Mouse (Mus musculus) ES-E14 (cell line): ENCODE data around the gene Hscb.

ENCODE experiments used
- CHD2 ChIP-seq: IDR thresholded peaks from 2 replicates; pipeline ENCODE4 v1.6.1; 2014; ENCODE audit warnings: mild to moderate bottlenecking, low read depth, low read length, inconsistent platforms
- MAFK ChIP-seq: IDR thresholded peaks from 2 replicates; pipeline ENCODE4 v1.6.1; 2014; ENCODE audit warnings: mild to moderate bottlenecking, low read depth, low read length, inconsistent platforms; ENCODE audit not compliant: insufficient read depth
- ZC3H11A ChIP-seq: IDR thresholded peaks from 2 replicates; pipeline ENCODE4 v1.6.1; 2012; ENCODE audit warnings: low read depth, mild to moderate bottlenecking, inconsistent platforms, low read length, borderline replicate concordance

DNA sequence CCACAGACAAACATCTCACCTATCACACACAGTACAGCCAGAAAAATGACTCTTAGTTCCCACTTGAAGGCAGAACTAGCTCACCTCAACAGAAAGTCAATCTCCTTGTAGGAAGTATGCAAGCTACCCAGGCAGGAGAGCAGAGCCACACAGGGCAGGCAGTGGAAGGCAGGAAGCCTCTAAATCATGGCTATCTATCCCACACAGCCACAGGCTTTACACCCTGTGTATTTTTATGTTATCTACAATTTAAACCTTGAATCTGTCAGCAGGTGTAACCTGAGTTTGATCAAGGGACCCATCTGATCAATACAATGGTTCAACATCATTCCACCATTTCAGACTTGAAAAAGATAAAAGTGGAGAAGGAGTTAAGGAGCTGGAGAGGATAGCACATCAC, 36.8 kb downstream of the Hscb start:
- TF ChIP-seq ZC3H11A (no peak), MAFK (no peak), CHD2 (no peak)
